Mouse (Mus musculus) layer of hippocampus, adult 2 months (tissue): ENCODE measurements around the gene Dzank1. TPM values are rescaled to one million over a fixed set of nuclear protein-coding genes. Genes with fewer than 3 reads are reported as not detected.

ENCODE experiments used
- DNase-seq, 2 experiments: peaks; one replicate each; pipeline ENCODE4 v3.0.0; 2022; ENCODE audit warnings: low spot score in 2 of 2
- H3K27ac ChIP-seq: fragments of 200-600 bp; 2 replicates; pipeline ENCODE4 v1.8.1; 2022
- H3K4me3 ChIP-seq: fragments of 200-600 bp; 2 replicates; pipeline ENCODE4 v1.8.1; 2022; ENCODE audit warnings: mild to moderate bottlenecking
- CTCF ChIP-seq: fragments of 200-600 bp; conservative IDR thresholded peaks from 2 replicates; pipeline ENCODE4 v1.8.1; 2022; ENCODE audit warnings: antibody characterized with exemption, mild to moderate bottlenecking, moderate library complexity
- total RNA-seq, 2 experiments: library from RNA; stranded (reverse); gene quantifications; 2 replicates each; pipeline ENCODE4 v1.2.3; 2021

The Dzank1 gene
- total RNA-seq, 2 experiments from 2014 or later: 126 TPM

DNA sequence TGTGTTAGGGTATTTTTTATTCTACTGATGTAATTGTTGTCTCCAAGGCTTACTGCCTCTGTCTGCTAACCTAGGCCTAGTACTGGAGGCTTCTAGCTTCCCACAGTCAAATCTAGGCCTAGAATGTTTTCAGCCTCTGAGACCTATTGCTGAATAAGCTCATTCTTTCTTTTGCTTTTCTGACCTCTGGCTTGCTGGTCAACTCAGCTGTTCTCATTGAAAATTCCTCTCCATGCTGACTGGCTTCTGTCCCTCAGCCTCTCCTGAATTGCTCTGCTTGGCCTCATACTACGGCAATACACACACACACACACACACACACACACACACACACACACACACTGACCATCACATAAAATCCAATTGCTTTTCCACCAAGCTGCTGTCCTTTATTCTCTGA, 101.5 kb downstream of the Dzank1 start:
- no peak for TF ChIP-seq CTCF
- no peak overlapping the region for H3K4me3 ChIP-seq
- no peak for DNase-seq
- no peak overlapping the region for H3K27ac ChIP-seq

DNA sequence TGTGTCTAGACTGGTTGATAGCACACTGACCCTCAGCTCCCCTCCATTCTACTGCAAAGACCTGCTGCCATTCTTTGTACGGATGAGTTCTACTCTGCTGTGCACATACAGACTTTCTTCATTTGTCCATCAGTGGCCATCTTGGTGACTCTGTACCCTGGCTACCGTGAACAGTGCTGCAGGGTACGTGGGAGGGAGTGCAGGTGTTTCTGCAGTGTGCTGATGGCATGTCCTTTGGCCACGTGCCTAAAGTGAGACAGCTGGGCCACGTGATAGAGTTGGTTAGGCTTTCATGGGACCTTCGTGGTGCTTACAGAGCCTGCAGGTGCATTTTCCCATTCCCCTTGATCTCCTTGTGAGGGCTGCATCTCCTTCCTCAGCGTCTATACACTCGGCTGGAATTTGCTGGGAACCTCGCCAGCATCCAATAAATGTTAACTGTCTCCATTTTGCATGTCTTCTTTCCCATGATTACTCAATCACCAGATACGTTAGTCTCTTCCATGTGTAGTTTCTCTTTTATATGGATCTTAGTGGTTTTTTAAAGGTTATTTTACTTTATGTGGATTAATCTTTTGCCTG, 105.0 kb downstream of the Dzank1 start:
- H3K4me3 ChIP-seq: no peak overlapping the region
- H3K27ac ChIP-seq: no peak overlapping the region
- DNase-seq: no peak
- TF ChIP-seq CTCF: no peak

Other genes starting within 250 kb of the Dzank1 start
- 1 to 10 TPM; 1.1 TPM for gene Ovol2, start 195.3 kb downstream of the Dzank1 start, total RNA-seq
- 10 to 100 TPM; 31.4 to 32.7 TPM for gene Kat14, start 158.4 kb downstream of the Dzank1 start, total RNA-seq
- gene Pet117, start 158.4 kb downstream of the Dzank1 start, total RNA-seq: 1 to 10 TPM; 7.7 to 7.9 TPM
- gene Polr3f, start 304 bp upstream of the Dzank1 start, total RNA-seq: 10 to 100 TPM; 26.0 to 30.4 TPM
- gene Rbbp9, start 23.5 kb upstream of the Dzank1 start, total RNA-seq: 10 to 100 TPM; 28.1 to 30.2 TPM
- gene Sec23b, start 28.8 kb upstream of the Dzank1 start, total RNA-seq: 10 to 100 TPM; 46.1 to 46.6 TPM
- 10 to 100 TPM; 57.2 to 62.7 TPM for gene Smim26, start 66.6 kb upstream of the Dzank1 start, total RNA-seq
- gene Dtd1, start 72.5 kb upstream of the Dzank1 start, total RNA-seq: 10 to 100 TPM; 69.9 to 75.4 TPM